Mouse (Mus musculus): ENCODE measurements around the gene Naxe. TPM values are rescaled to one million over a fixed set of nuclear protein-coding genes. Genes with fewer than 3 reads are reported as not detected.

The Naxe gene
- total and polyA plus RNA-seq, 2 experiments from 2014 or later = 123 to 166 TPM

DNA sequence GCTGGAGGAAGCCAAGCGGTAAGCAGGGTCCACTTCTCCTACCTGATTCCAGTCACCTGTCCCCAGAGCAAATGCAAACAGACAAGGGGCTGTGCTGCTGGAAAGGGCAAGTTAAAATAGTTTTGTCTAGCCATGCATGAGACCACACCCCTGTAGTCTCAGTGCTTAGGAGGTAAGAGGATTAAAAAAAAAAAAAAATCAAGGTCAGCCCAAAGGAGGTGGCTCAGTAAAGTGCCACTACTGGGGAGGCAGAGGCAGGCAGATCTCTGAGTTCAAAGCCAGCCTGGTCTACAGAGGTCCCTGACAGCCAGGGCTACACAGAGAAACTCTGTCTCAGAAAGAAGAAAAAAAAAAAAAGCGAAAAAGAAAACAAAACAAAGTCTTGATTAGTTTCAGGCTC lies 25.7 kb upstream of the Naxe start:
- no peak for ATAC-seq (ENCODE audit: low FRiP score)
- WGBS = 95% methylated on average over 2 of the region's 2 CpGs
- TF ChIP-seq CTCF (IDR thresholded peaks at IDR 0.05) = no peak
- Histone ChIP-seq H3K27ac (ENCODE audit: low read depth, low read length) (no peak overlapping the region), H3K9me3 (ENCODE audit: low read length) (no peaks in the 10 kb centered on the region), H3K4me2 (ENCODE audit: low read depth, low read length, poor library complexity, severe bottlenecking) (no peak overlapping the region), H3K9ac (replicated peaks; ENCODE audit: low read length, poor library complexity, severe bottlenecking) (no peak overlapping the region), H3K36me3 (ENCODE audit: insufficient read depth, low read length) (no peaks in the 10 kb centered on the region), H3K4me3 (ENCODE audit: low read depth, low read length) (no peak overlapping the region), H3K27me3 (ENCODE audit: insufficient read depth, low read length) (no peaks in the 10 kb centered on the region), H3K4me1 (ENCODE audit: insufficient read depth, low read length) (no peaks in the 10 kb centered on the region)
- no peak for DNase-seq (ENCODE audit: low spot score)

DNA sequence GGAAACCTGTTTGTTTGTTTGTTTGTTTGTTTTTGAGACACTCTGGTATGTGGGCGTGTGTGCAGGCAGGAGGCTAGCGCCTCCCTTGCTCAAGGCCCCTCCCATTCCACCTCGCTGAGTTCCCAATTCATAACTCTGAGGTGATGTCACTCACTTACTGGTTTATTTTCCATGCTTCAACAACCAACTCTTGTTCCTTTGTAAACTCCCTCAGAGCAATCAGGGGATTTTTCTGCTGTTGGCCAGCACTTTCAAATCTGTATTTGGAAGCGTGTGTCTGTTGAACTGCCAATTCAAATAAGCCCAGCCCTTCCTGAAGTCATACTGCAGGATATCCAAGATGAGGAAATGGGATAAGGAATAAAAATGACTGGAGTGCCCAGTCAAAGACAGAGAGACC lies 24.4 kb upstream of the Naxe start:
- 13% methylated on average over 4 of the region's 4 CpGs for WGBS
- no peaks in the 10 kb centered on the region for H3K27me3 ChIP-seq (ENCODE audit: insufficient read depth, low read length)
- no peaks in the 10 kb centered on the region for H3K4me1 ChIP-seq (ENCODE audit: insufficient read depth, low read length)
- H3K4me2 ChIP-seq (ENCODE audit: low read depth, low read length, poor library complexity, severe bottlenecking) = no peak overlapping the region
- H3K4me3 ChIP-seq (ENCODE audit: low read depth, low read length) = peak overlapping the region; percentile 40; the same call in 1 of the 2 replicates
- no peaks in the 10 kb centered on the region for H3K36me3 ChIP-seq (ENCODE audit: insufficient read depth, low read length)
- no peak for DNase-seq (ENCODE audit: low spot score)
- no peak for ATAC-seq (ENCODE audit: low FRiP score)
- no peaks in the 10 kb centered on the region for H3K9me3 ChIP-seq (ENCODE audit: low read length)
- no peak for TF ChIP-seq CTCF (IDR thresholded peaks at IDR 0.05)
- no peak overlapping the region for H3K9ac ChIP-seq (replicated peaks; ENCODE audit: low read length, poor library complexity, severe bottlenecking)
- no peak overlapping the region for H3K27ac ChIP-seq (ENCODE audit: low read depth, low read length)

DNA sequence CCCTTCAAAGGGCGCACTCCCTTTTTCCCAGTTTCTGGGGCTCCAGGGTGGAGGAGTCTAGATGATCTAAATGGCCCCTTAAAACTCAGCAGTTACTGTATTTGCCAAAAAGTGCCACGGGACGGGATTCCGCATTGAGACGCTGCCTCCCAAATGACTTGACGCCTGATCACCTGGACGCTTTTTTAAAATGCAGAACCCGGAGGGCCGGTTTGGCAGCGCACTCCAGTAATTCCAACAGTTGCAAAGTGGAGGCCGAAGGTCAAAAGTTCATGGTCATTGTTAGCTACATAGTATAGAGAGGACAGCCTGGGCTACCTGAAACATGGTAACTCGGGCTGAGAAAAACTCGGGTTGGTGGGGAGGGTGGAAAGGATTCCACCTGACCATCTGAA lies 23.9 kb upstream of the Naxe start:
- Histone ChIP-seq H3K27ac (ENCODE audit: low read depth, low read length) (no peak overlapping the region), H3K4me2 (ENCODE audit: low read depth, low read length, poor library complexity, severe bottlenecking) (peak overlapping the region; percentile 95), H3K4me1 (ENCODE audit: insufficient read depth, low read length) (no peaks in the 10 kb centered on the region), H3K27me3 (ENCODE audit: insufficient read depth, low read length) (no peaks in the 10 kb centered on the region), H3K36me3 (ENCODE audit: insufficient read depth, low read length) (no peaks in the 10 kb centered on the region), H3K9me3 (ENCODE audit: low read length) (no peaks in the 10 kb centered on the region), H3K9ac (replicated peaks; ENCODE audit: low read length, poor library complexity, severe bottlenecking) (no peak overlapping the region), H3K4me3 (ENCODE audit: low read depth, low read length) (peak overlapping the region; percentile 40)
- ATAC-seq (ENCODE audit: low FRiP score) = no peak
- no peak for DNase-seq (ENCODE audit: low spot score)
- 2% methylated on average over 13 of the region's 13 CpGs for WGBS
- TF ChIP-seq CTCF (IDR thresholded peaks at IDR 0.05) = no peak

DNA sequence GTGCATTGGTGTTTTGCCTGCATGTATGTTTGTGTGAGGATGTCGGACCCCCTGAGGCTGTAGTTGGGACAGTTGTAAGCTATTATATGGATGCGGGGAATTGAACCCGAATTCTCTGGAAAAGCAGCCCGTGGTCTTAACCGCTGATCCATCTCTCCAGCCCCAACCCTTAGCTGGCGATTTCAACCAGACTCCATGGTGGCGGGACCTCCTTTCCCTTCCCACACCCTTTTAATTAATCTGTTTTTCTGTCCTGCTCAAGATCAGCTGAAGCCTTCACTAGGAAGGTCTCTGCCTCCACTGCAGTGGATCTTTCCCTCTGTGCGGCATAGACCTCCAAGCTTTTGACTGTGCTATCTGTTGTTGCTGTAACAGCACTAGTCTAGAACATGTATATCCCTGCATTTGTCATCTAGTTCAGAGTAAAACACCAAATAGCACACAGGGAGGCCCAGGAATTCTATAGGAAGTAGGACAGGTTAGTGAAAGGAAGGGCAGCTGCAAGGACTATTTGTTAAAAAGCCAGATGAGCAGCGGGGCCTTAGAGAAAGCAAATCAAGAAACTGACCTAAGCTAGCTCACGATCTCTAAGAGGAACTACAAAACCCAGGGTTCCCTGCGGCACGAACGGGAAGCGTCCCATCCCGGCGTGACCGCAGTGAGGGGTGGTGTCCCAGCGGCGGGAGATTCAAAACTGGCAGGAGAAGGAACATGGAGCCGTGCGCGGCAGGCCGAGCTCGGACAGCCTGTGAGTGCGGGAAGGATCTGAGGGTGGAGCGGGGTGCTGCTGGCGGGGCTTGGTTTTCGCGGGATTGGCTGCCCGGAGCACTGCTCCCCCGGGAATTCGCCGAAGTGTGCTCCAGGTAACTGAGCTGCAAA lies 23.3 kb upstream of the Naxe start, which contains the start of gene Iqgap3:
Gene Iqgap3 (plus strand): TSS at position 627 of the 879 bp plus-strand sequence.
- no peaks in the 10 kb centered on the region for H3K27me3 ChIP-seq (ENCODE audit: insufficient read depth, low read length)
- peak; percentile 96 for DNase-seq (ENCODE audit: low spot score)
- ATAC-seq (ENCODE audit: low FRiP score) = peak; percentile 86
- peak; percentile 19; the same call in 1 of the 2 replicates for TF ChIP-seq CTCF (IDR thresholded peaks at IDR 0.05)
- peak within 1 kb of the TSS; percentile 37; the same call in 1 of the 2 replicates for H3K9ac ChIP-seq (replicated peaks; ENCODE audit: low read length, poor library complexity, severe bottlenecking)
- H3K4me3 ChIP-seq (ENCODE audit: low read depth, low read length) = peak within 1 kb of the TSS; percentile 40
- no peaks in the 10 kb centered on the region for H3K9me3 ChIP-seq (ENCODE audit: low read length)
- no peaks in the 10 kb centered on the region for H3K4me1 ChIP-seq (ENCODE audit: insufficient read depth, low read length)
- H3K27ac ChIP-seq (ENCODE audit: low read depth, low read length) = peak within 1 kb of the TSS; percentile 70
- H3K36me3 ChIP-seq (ENCODE audit: insufficient read depth, low read length) = no peaks in the 10 kb centered on the region
- peak within 1 kb of the TSS; percentile 95 for H3K4me2 ChIP-seq (ENCODE audit: low read depth, low read length, poor library complexity, severe bottlenecking)
- WGBS = 19% methylated on average over 33 of the region's 33 CpGs

DNA sequence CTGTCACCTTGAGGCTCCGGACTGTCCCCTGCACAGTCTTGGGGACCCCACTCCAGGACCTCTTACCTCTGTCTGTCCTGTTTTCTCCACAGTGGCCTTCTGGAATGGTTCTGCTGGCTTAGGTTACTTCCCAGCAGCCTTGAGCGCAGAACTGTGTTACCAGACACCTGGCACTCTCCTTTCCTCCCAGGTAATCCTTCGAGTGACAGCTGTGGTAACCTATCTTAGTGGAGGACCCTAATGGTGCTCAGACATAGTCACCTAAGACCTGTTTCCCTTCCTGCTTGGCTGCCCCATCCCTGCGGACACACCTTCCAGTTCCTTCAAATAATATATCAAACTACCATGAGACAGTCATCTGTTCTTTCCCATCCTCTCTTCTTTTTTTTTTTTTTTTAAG lies 19.9 kb upstream of the Naxe start, which contains the start of gene Ttc24:
Gene Ttc24 (minus strand): TSS at position 101 of the 400 bp plus-strand sequence.
- no peaks in the 10 kb centered on the region for H3K9me3 ChIP-seq (ENCODE audit: low read length)
- WGBS = 80% methylated on average over 4 of the region's 4 CpGs
- H3K4me3 ChIP-seq (ENCODE audit: low read depth, low read length) = no peak within 1 kb of the TSS
- H3K27me3 ChIP-seq (ENCODE audit: insufficient read depth, low read length) = no peaks in the 10 kb centered on the region
- no peak within 1 kb of the TSS for H3K27ac ChIP-seq (ENCODE audit: low read depth, low read length)
- TF ChIP-seq CTCF (IDR thresholded peaks at IDR 0.05) = no peak
- DNase-seq (ENCODE audit: low spot score) (no peak), ATAC-seq (ENCODE audit: low FRiP score) (no peak)
- no peak within 1 kb of the TSS for H3K9ac ChIP-seq (replicated peaks; ENCODE audit: low read length, poor library complexity, severe bottlenecking)
- H3K4me2 ChIP-seq (ENCODE audit: low read depth, low read length, poor library complexity, severe bottlenecking) = no peak within 1 kb of the TSS
- no peaks in the 10 kb centered on the region for H3K36me3 ChIP-seq (ENCODE audit: insufficient read depth, low read length)
- no peaks in the 10 kb centered on the region for H3K4me1 ChIP-seq (ENCODE audit: insufficient read depth, low read length)

DNA sequence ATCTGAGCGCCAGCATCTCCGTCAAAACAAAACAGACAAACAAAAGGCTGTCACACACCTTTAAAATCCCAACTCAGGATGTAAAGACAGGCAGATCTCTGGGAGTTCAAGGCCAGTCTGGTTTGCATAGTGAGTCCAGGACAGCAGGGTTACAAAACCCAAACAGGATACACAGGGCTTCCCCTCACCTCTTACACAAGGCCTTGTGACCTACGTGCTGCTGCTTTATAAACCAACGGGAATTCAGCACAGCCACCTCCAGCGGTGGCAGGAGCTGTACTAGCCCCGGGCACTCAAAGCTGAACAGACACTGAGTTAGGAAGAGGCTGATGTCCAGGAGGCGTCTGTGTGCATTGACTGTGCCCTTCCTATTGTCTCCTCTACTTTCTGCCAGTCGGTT lies 19.1 kb upstream of the Naxe start:
- Histone ChIP-seq H3K4me3 (ENCODE audit: low read depth, low read length) (no peak overlapping the region), H3K9ac (replicated peaks; ENCODE audit: low read length, poor library complexity, severe bottlenecking) (no peak overlapping the region), H3K4me1 (ENCODE audit: insufficient read depth, low read length) (no peaks in the 10 kb centered on the region), H3K36me3 (ENCODE audit: insufficient read depth, low read length) (no peaks in the 10 kb centered on the region), H3K27me3 (ENCODE audit: insufficient read depth, low read length) (no peaks in the 10 kb centered on the region), H3K9me3 (ENCODE audit: low read length) (no peaks in the 10 kb centered on the region), H3K27ac (ENCODE audit: low read depth, low read length) (no peak overlapping the region), H3K4me2 (ENCODE audit: low read depth, low read length, poor library complexity, severe bottlenecking) (no peak overlapping the region)
- no peak for DNase-seq (ENCODE audit: low spot score)
- WGBS = 39% methylated on average over 8 of the region's 8 CpGs
- TF ChIP-seq CTCF (IDR thresholded peaks at IDR 0.05) = no peak
- no peak for ATAC-seq (ENCODE audit: low FRiP score)
